Mouse (Mus musculus) erythroid progenitor cell, adult 5-6 weeks (primary cell): ENCODE data around the gene Plekhm3. TPM values are rescaled to one million over a fixed set of nuclear protein-coding genes. Genes with fewer than 3 reads are reported as not detected.

ENCODE experiments used
- ATAC-seq: replicated peaks from 2 replicates; pipeline ENCODE4 v1.8.0; 2016; ENCODE audit warnings: moderate number of reproducible peaks, mild to moderate bottlenecking, moderate TSS enrichment, inconsistent platforms; ENCODE audit not compliant: poor library complexity, low FRiP score, severe bottlenecking
- total RNA-seq, 2 experiments: library from RNA; stranded (forward) in 1 of 2; stranded (reverse) in 1 of 2; fragments of 150-400 nt in 1 of 2; fragments of 186-747, 209-891 nt in 1 of 2; gene quantifications; 2 replicates each; pipeline versions ENCODE4 v1.2.3 to v1.2.4; 2015 to 2017; ENCODE audit warnings: low replicate concordance in 2 of 2

The Plekhm3 gene
- total RNA-seq, 2 experiments from 2014 or later = 4.6 to 5.5 TPM

- ATAC-seq = no peak
Observed at GRCm38 (mm10) chr1:64930124-64930523, 26.5 kb downstream of the Plekhm3 start.

GRCm38 (mm10) chr1:64929673-64930072 is 27.0 kb downstream of the Plekhm3 start:
- ATAC-seq = no peak

- no peak for ATAC-seq
Observed at GRCm38 (mm10) chr1:64928542-64928941, 28.1 kb downstream of the Plekhm3 start.

- no peak for ATAC-seq
Observed at GRCm38 (mm10) chr1:64927437-64928274, 29.0 kb downstream of the Plekhm3 start.

- no peak for ATAC-seq
Observed at GRCm38 (mm10) chr1:64925594-64925993, 31.0 kb downstream of the Plekhm3 start.

GRCm38 (mm10) chr1:64924283-64924682 is 32.3 kb downstream of the Plekhm3 start:
- no peak for ATAC-seq

- no peak for ATAC-seq
Observed at GRCm38 (mm10) chr1:64918810-64919528, 37.7 kb downstream of the Plekhm3 start.

- ATAC-seq = no peak
Observed at GRCm38 (mm10) chr1:64917966-64918365, 38.7 kb downstream of the Plekhm3 start.

GRCm38 (mm10) chr1:64916884-64917507 is 39.6 kb downstream of the Plekhm3 start:
- ATAC-seq = no peak

- no peak for ATAC-seq
Observed at GRCm38 (mm10) chr1:64914356-64914755, 42.3 kb downstream of the Plekhm3 start.

- ATAC-seq = no peak
Observed at GRCm38 (mm10) chr1:64907740-64908139, 48.9 kb downstream of the Plekhm3 start.

- no peak for ATAC-seq
Observed at GRCm38 (mm10) chr1:64906226-64906625, 50.4 kb downstream of the Plekhm3 start.

- ATAC-seq = no peak
Observed at GRCm38 (mm10) chr1:64903415-64903814, 53.2 kb downstream of the Plekhm3 start.

- ATAC-seq = no peak
Observed at GRCm38 (mm10) chr1:64902804-64903203, 53.8 kb downstream of the Plekhm3 start.

- ATAC-seq = no peak
Observed at GRCm38 (mm10) chr1:64899763-64900162, 56.9 kb downstream of the Plekhm3 start.

GRCm38 (mm10) chr1:64897485-64897884 is 59.1 kb downstream of the Plekhm3 start:
- ATAC-seq = no peak

GRCm38 (mm10) chr1:64893806-64894205 is 62.8 kb downstream of the Plekhm3 start:
- no peak for ATAC-seq

- ATAC-seq = no peak
Observed at GRCm38 (mm10) chr1:64891332-64891731, 65.3 kb downstream of the Plekhm3 start.

GRCm38 (mm10) chr1:64887502-64888203 is 69.0 kb downstream of the Plekhm3 start:
- no peak for ATAC-seq

- no peak for ATAC-seq
Observed at GRCm38 (mm10) chr1:64886718-64887117, 69.9 kb downstream of the Plekhm3 start.
